Mouse (Mus musculus) heart, postnatal 36 days (tissue): ENCODE measurements around the gene Arhgef19. TPM values are rescaled to one million over a fixed set of nuclear protein-coding genes. Genes with fewer than 3 reads are reported as not detected.

Experiments
- DNase-seq, 2 experiments: peaks; one replicate each; pipeline ENCODE4 v3.0.0; 2021 to 2022
- intact Hi-C: fragments of 180-260 bp; cut with DNase I; formaldehyde crosslinking; loops from one replicate; pipeline ENCODE4 v1.15.1; 2025
- total RNA-seq, 2 experiments: library from RNA; stranded (reverse); gene quantifications; 2 replicates each; pipeline ENCODE4 v1.2.3; 2021

The Arhgef19 gene
- total RNA-seq, 2 experiments from 2014 or later = 22.2 to 39.7 TPM

- DNase-seq = no peak
- intact Hi-C loops = no loop called here
Observed at GRCm38 (mm10) chr4:141303402-141304222, 64.3 kb downstream of the Arhgef19 start.

- DNase-seq = no peak
- intact Hi-C loops = no loop called here
Observed at GRCm38 (mm10) chr4:141304223-141304611, 64.9 kb downstream of the Arhgef19 start.

- intact Hi-C loops = no loop called here
- DNase-seq = no peak
Observed at GRCm38 (mm10) chr4:141306057-141306456, 66.8 kb downstream of the Arhgef19 start.

Other genes with a start within 250 kb of the Arhgef19 start
- 1 to 10 TPM; 4.0 to 4.3 TPM for gene Mfap2, start 229.1 kb upstream of the Arhgef19 start, total RNA-seq
- gene Crocc, start 178.9 kb upstream of the Arhgef19 start, total RNA-seq = 1 to 10 TPM; 4.3 to 5.5 TPM
- 10 to 100 TPM; 17.2 to 18.1 TPM for gene Necap2, start 161.1 kb upstream of the Arhgef19 start, total RNA-seq
- not detected for gene Spata21, start 151.2 kb upstream of the Arhgef19 start, total RNA-seq
- 10 to 100 TPM; 91.0 to 93.7 TPM for gene Szrd1, start 99.7 kb upstream of the Arhgef19 start, total RNA-seq
- gene Fbxo42, start 91.6 kb upstream of the Arhgef19 start, total RNA-seq = 10 to 100 TPM; 11.4 to 11.8 TPM
- gene Rsg1, start 25.5 kb upstream of the Arhgef19 start, total RNA-seq = 1 to 10 TPM in 1 of 2 experiments, under 1 TPM in 1; 0.80 to 1.1 TPM
- gene Epha2, start 61.7 kb downstream of the Arhgef19 start, total RNA-seq = 1 to 10 TPM; 5.4 to 7.0 TPM
- 1 to 10 TPM; 1.6 to 1.7 TPM for gene Fam131c, start 128.7 kb downstream of the Arhgef19 start, total RNA-seq
- not detected for gene Clcnka, start 159.2 kb downstream of the Arhgef19 start, total RNA-seq
- 1 to 10 TPM in 1 of 2 experiments, under 1 TPM in 1; 0.38 to 1.0 TPM for gene Clcnkb, start 176.5 kb downstream of the Arhgef19 start, total RNA-seq
- gene Hspb7, start 181.3 kb downstream of the Arhgef19 start, total RNA-seq = 1,000 to 10,000 TPM; 1,173 to 1,191 TPM
- 1 to 10 TPM in 1 of 2 experiments, under 1 TPM in 1; 0.67 to 1.6 TPM for gene Srarp, start 196.6 kb downstream of the Arhgef19 start, total RNA-seq
- 10 to 100 TPM; 21.3 to 24.7 TPM for gene Zbtb17, start 205.2 kb downstream of the Arhgef19 start, total RNA-seq